Mouse (Mus musculus) kidney, postnatal 0 days (tissue): ENCODE results near the gene Cdv3. TPM values are rescaled to one million over a fixed set of nuclear protein-coding genes. Genes with fewer than 3 reads are reported as not detected.
A peak's percentile ranks its signal among the peaks of the same experiment; 100 is the strongest.
"Not testable (repeated sequence)": the region's sequence is repeated elsewhere in the genome, so short reads cannot be mapped to it uniquely, and the experiment has no call there.

Experiments used
- ATAC-seq: fragments of 200-750 bp; cut with Nextera tagmentation; replicated peaks from 2 replicates; pipeline ENCODE4 v1.8.0; 2017; ENCODE audit warnings: low read depth, moderate number of reproducible peaks, moderate TSS enrichment, moderate library complexity; ENCODE audit not compliant: low FRiP score
- DNase-seq: peaks from one replicate; pipeline ENCODE4 v3.0.0-alpha.2; 2016; ENCODE audit warnings: low spot score
- H3K27ac ChIP-seq: fragments of 300-500 bp; sonication (generic); 2 replicates; pipeline ENCODE4 v1.5.1; 2014; ENCODE audit warnings: mild to moderate bottlenecking
- H3K27me3 ChIP-seq: fragments of 300-500 bp; sonication (generic); 2 replicates; pipeline ENCODE4 v1.6.1; 2014; ENCODE audit warnings: low read length, mixed read lengths; ENCODE audit not compliant: insufficient read depth
- H3K36me3 ChIP-seq: fragments of 300-500 bp; sonication (generic); 2 replicates; pipeline ENCODE4 v1.6.1; 2014; ENCODE audit warnings: low read length, mixed read lengths; ENCODE audit not compliant: insufficient read depth
- H3K4me1 ChIP-seq: fragments of 300-500 bp; sonication (generic); replicated peaks from 2 replicates; pipeline ENCODE4 v1.6.1; 2014; ENCODE audit warnings: antibody characterized with exemption, low read length, mixed read lengths; ENCODE audit not compliant: insufficient read depth
- H3K4me2 ChIP-seq: fragments of 300-500 bp; sonication (generic); 2 replicates; pipeline ENCODE4 v1.6.1; 2014; ENCODE audit warnings: mild to moderate bottlenecking, low read length, moderate library complexity, mixed read lengths
- H3K4me3 ChIP-seq: fragments of 300-500 bp; sonication (generic); replicated peaks from 2 replicates; pipeline ENCODE4 v1.5.1; 2014; ENCODE audit warnings: low read depth, low read length
- H3K9ac ChIP-seq: fragments of 300-500 bp; sonication (generic); 2 replicates; pipeline ENCODE4 v1.6.1; 2014; ENCODE audit warnings: low read depth, low read length
- H3K9me3 ChIP-seq: fragments of 300-500 bp; sonication (generic); replicated peaks from 2 replicates; pipeline ENCODE4 v1.6.1; 2016; ENCODE audit warnings: low read length, inconsistent platforms, mixed read lengths
- CTCF ChIP-seq: IDR thresholded peaks from 2 replicates; pipeline ENCODE4 v1.5.1; 2016; ENCODE audit warnings: antibody characterized with exemption, low read depth, mild to moderate bottlenecking, moderate library complexity
- WGBS: fragments of 180-500 bp; shearing (Covaris S2); extraction: QIAGEN DNeasy Blood & Tissue Kit; methylation state at CpG from one replicate; pipeline ENCODE4 v1.1.7; 2014; 5-methylcytosine and 5-hydroxymethylcytosine counted together
- polyA plus RNA-seq: library from polyadenylated mRNA; unstranded; fragments of >200 nt; fragmentation: Nextera tagmentation; extraction: Ambion mirVana; gene quantifications from 2 replicates; pipeline ENCODE4 v1.2.1, GENCODE M21; 2015

Cdv3 gene
- polyA plus RNA-seq, 1 experiment from 2014 or later = 67.5 TPM

- Histone ChIP-seq H3K4me2 (peak overlapping the region; percentile 86), H3K9me3 (no peaks in the 10 kb centered on the region)
- 3% methylated on average over 68 of the region's 94 CpGs for WGBS
Observed at GRCm38 (mm10) chr9:103364601-103365289, 895 bp downstream of the Cdv3 start.

GRCm38 (mm10) chr9:103363730-103364417 is 1.8 kb downstream of the Cdv3 start:
- H3K9ac ChIP-seq = peak overlapping the region; percentile 95
- H3K36me3 ChIP-seq = peaks cover 13% of the 10 kb centered on the region; the same call in 1 of the 2 replicates
- no peak for ATAC-seq
- DNase-seq = peak; percentile 67
- WGBS = 2% methylated on average over 21 of the region's 21 CpGs
- H3K4me3 ChIP-seq = peak overlapping the region; percentile 78
- H3K27ac ChIP-seq = 0 out of 2 replicates have a peak overlapping the region, but pooled peaks have one; percentile 97
- peaks cover 15% of the 10 kb centered on the region; the same call in 1 of the 2 replicates for H3K4me1 ChIP-seq
- H3K27me3 ChIP-seq = no peaks in the 10 kb centered on the region
- no peak for TF ChIP-seq CTCF
- H3K9me3 ChIP-seq = no peaks in the 10 kb centered on the region
- peak overlapping the region; percentile 86 for H3K4me2 ChIP-seq

More at GRCm38 (mm10) chr9:103364601-103365289, 895 bp downstream of the Cdv3 start:
- no peak for TF ChIP-seq CTCF
- peak overlapping the region; percentile 78 for H3K4me3 ChIP-seq
- H3K9ac ChIP-seq = peak overlapping the region; percentile 95
- peaks cover 15% of the 10 kb centered on the region; the same call in 1 of the 2 replicates for H3K4me1 ChIP-seq
- peak overlapping the region; percentile 97 for H3K27ac ChIP-seq
- DNase-seq (peak; percentile 55), ATAC-seq (peak; percentile 26)
- no peaks in the 10 kb centered on the region for H3K27me3 ChIP-seq
- peaks cover 13% of the 10 kb centered on the region; the same call in 1 of the 2 replicates for H3K36me3 ChIP-seq

- ATAC-seq (no peak), DNase-seq (no peak)
- peak overlapping the region; percentile 95; the same call in 1 of the 2 replicates for H3K9ac ChIP-seq
- H3K27ac ChIP-seq = no peak overlapping the region
- H3K4me1 ChIP-seq = peaks cover 15% of the 10 kb centered on the region; the same call in 1 of the 2 replicates
- H3K9me3 ChIP-seq = no peaks in the 10 kb centered on the region
- peak overlapping the region; percentile 78; the same call in 1 of the 2 replicates for H3K4me3 ChIP-seq
- peaks cover 19% of the 10 kb centered on the region; the same call in 1 of the 2 replicates for H3K36me3 ChIP-seq
- 46% methylated on average over 6 of the region's 6 CpGs for WGBS
- peak overlapping the region; percentile 86 for H3K4me2 ChIP-seq
- H3K27me3 ChIP-seq = no peaks in the 10 kb centered on the region
- TF ChIP-seq CTCF = no peak
Observed at GRCm38 (mm10) chr9:103363088-103363487, 2.6 kb downstream of the Cdv3 start.

- ATAC-seq = no peak
- Histone ChIP-seq H3K9ac (no peak overlapping the region), H3K4me2 (no peak overlapping the region), H3K36me3 (peaks cover 33% of the 10 kb centered on the region; the same call in 1 of the 2 replicates), H3K27ac (no peak overlapping the region), H3K27me3 (no peaks in the 10 kb centered on the region), H3K9me3 (no peaks in the 10 kb centered on the region), H3K4me1 (peaks cover 8% of the 10 kb centered on the region; the same call in 1 of the 2 replicates), H3K4me3 (no peak overlapping the region)
- 65% methylated on average over 2 of the region's 2 CpGs for WGBS
- TF ChIP-seq CTCF = no peak
- no peak for DNase-seq
Observed at GRCm38 (mm10) chr9:103360642-103361041, 5.0 kb downstream of the Cdv3 start.

- DNase-seq = no peak
- WGBS = 87% methylated on average over 4 of the region's 4 CpGs
- H3K27me3 ChIP-seq = no peaks in the 10 kb centered on the region
- H3K9ac ChIP-seq = no peak overlapping the region
- no peak for ATAC-seq
- H3K4me1 ChIP-seq = peaks cover 6% of the 10 kb centered on the region; the same call in 1 of the 2 replicates
- H3K4me3 ChIP-seq = no peak overlapping the region
- H3K9me3 ChIP-seq = no peaks in the 10 kb centered on the region
- TF ChIP-seq CTCF = no peak
- H3K27ac ChIP-seq = no peak overlapping the region
- peaks cover 33% of the 10 kb centered on the region; the same call in 1 of the 2 replicates for H3K36me3 ChIP-seq
- no peak overlapping the region for H3K4me2 ChIP-seq
Observed at GRCm38 (mm10) chr9:103358545-103358944, 7.1 kb downstream of the Cdv3 start.

GRCm38 (mm10) chr9:103357893-103358292 is 7.7 kb downstream of the Cdv3 start:
- peak; percentile 54 for TF ChIP-seq CTCF
- no peak overlapping the region for H3K9ac ChIP-seq
- no peaks in the 10 kb centered on the region for H3K27me3 ChIP-seq
- H3K27ac ChIP-seq = no peak overlapping the region
- no peak overlapping the region for H3K4me3 ChIP-seq
- H3K4me1 ChIP-seq = no peaks in the 10 kb centered on the region
- H3K36me3 ChIP-seq = peaks cover 33% of the 10 kb centered on the region; the same call in 1 of the 2 replicates
- DNase-seq (peak; percentile 21), ATAC-seq (no peak)
- H3K9me3 ChIP-seq = no peaks in the 10 kb centered on the region
- no peak overlapping the region for H3K4me2 ChIP-seq

GRCm38 (mm10) chr9:103353500-103354260 is 12.0 kb downstream of the Cdv3 start:
- H3K9me3 ChIP-seq, H3K4me1 ChIP-seq, H3K4me2 ChIP-seq, DNase-seq, H3K9ac ChIP-seq, H3K4me3 ChIP-seq, H3K27ac ChIP-seq, ATAC-seq, H3K27me3 ChIP-seq: not testable (repeated sequence)
- WGBS = 74% methylated on average over 6 of the region's 7 CpGs
- peaks cover 41% of the 10 kb centered on the region; the same call in 1 of the 2 replicates for H3K36me3 ChIP-seq
